Comparison of ENCODE assay signal across 9 mouse cellular contexts in the genomic region with DNA sequence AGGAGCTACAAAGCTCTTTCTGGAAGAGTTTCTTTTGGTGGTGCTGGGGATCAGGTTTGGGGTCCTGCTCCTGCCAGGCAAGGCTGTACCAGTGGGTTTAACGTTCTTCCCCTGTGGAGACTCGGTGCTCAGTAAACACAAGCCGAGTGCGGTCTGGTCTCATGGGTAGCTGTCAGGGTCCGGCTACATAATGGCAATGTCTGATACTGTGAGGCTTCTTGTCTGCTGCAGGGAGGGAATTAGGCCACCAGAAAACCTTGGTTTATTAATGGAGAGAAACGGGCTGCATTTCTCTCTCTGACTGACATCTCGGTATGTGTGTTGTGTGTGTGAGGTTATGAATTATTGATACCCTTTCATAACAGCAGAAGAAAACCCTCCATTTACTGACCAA. TPM values are rescaled to one million over a fixed set of nuclear protein-coding genes. Genes with fewer than 3 reads are reported as not detected.
DNase-seq lines count a peak whose midpoint lies in the region; ATAC-seq and TF ChIP-seq lines count a peak whose summit lies in the region.
"Had no signal": no experiment of that assay in that cellular context is flagged by ENCODE, and none has a peak within 500 bp of the region (broad histone marks: within the 10 kb centered on the region; RNA-seq: fewer than 3 reads in every experiment).

No protein-coding gene starts in this region.

- H3K4me2 ChIP-seq in hindbrain, embryonic 11.5 days (replicated peaks; ENCODE audit: low read depth, low read length): no peak overlapping the region
- H3K4me2 ChIP-seq in hindbrain, embryonic 16.5 days (ENCODE audit: low read length): no peak overlapping the region
- H3K4me2 ChIP-seq in stomach, embryonic 15.5 days: no peak overlapping the region
- no peak overlapping the region for H3K4me2 ChIP-seq in stomach, postnatal 0 days (replicated peaks; ENCODE audit: low read depth)
- H3K4me2 ChIP-seq in limb, embryonic 11.5 days (ENCODE audit: low read depth, severe bottlenecking): no peak overlapping the region

- 5% methylated on average over 7 of the region's 7 CpGs for WGBS in hindbrain, embryonic 11.5 days
- 14% methylated on average over 7 of the region's 7 CpGs for WGBS in hindbrain, embryonic 16.5 days
- 37% methylated on average over 7 of the region's 7 CpGs for WGBS in stomach, embryonic 15.5 days
- WGBS in stomach, postnatal 0 days: 53% methylated on average over 7 of the region's 7 CpGs
- 13% methylated on average over 7 of the region's 7 CpGs for WGBS in limb, embryonic 11.5 days

- peak; percentile 48 for ATAC-seq in hindbrain, embryonic 11.5 days (ENCODE audit: low FRiP score)
- ATAC-seq in hindbrain, embryonic 16.5 days: no peak
- no peak for ATAC-seq in stomach, embryonic 15.5 days (ENCODE audit: insufficient read depth, low FRiP score, low read depth)
- no peak for ATAC-seq in stomach, postnatal 0 days (ENCODE audit: low FRiP score, low TSS enrichment)
- ATAC-seq in limb, embryonic 11.5 days (ENCODE audit: insufficient number of reproducible peaks, low FRiP score, low TSS enrichment, low read depth): 0 out of 2 replicates have a peak, but pooled peaks have one; percentile 10

- H3K9me3 ChIP-seq in hindbrain, embryonic 11.5 days (ENCODE audit: control insufficient read depth, low read length): no peaks in the 10 kb centered on the region
- no peaks in the 10 kb centered on the region for H3K9me3 ChIP-seq in hindbrain, embryonic 16.5 days (ENCODE audit: control insufficient read depth, low read length)
- H3K9me3 ChIP-seq in stomach, embryonic 15.5 days: no peaks in the 10 kb centered on the region
- no peaks in the 10 kb centered on the region for H3K9me3 ChIP-seq in stomach, postnatal 0 days (ENCODE audit: control insufficient read depth, low read length)
- no peaks in the 10 kb centered on the region for H3K9me3 ChIP-seq in limb, embryonic 11.5 days (ENCODE audit: control insufficient read depth, low read length)

- no peak for TF ChIP-seq CTCF in stomach, postnatal 0 days (IDR thresholded peaks at IDR 0.05; ENCODE audit: low read depth)

- DNase-seq in hindbrain, embryonic 11.5 days (ENCODE audit: low spot score): peak; percentile 48
- DNase-seq in stomach, postnatal 0 days (ENCODE audit: low spot score): no peak
- peak; percentile 35 for DNase-seq in limb, embryonic 11.5 days (ENCODE audit: low spot score)
- no peak for DNase-seq in right cerebral cortex, postnatal 10 days (ENCODE audit: low spot score in 2 of 2)
- DNase-seq in thymus, postnatal 10 days (ENCODE audit: low spot score in 2 of 2): no peak
- DNase-seq in retina, postnatal 1 day: no peak
- DNase-seq: thymus, adult 18-20 months had no signal

- H3K27me3 ChIP-seq in hindbrain, embryonic 11.5 days (ENCODE audit: control insufficient read depth, insufficient read depth, low read length): no peaks in the 10 kb centered on the region
- H3K27me3 ChIP-seq in hindbrain, embryonic 16.5 days (replicated peaks; ENCODE audit: control insufficient read depth, insufficient read depth, low read length): no peaks in the 10 kb centered on the region
- no peaks in the 10 kb centered on the region for H3K27me3 ChIP-seq in stomach, embryonic 15.5 days (replicated peaks)
- H3K27me3 ChIP-seq in stomach, postnatal 0 days (ENCODE audit: control insufficient read depth, insufficient read depth, low read length): no peaks in the 10 kb centered on the region
- H3K27me3 ChIP-seq in limb, embryonic 11.5 days (ENCODE audit: control insufficient read depth, insufficient read depth, low read length): no peaks in the 10 kb centered on the region

- no peaks in the 10 kb centered on the region for H3K36me3 ChIP-seq in hindbrain, embryonic 11.5 days (ENCODE audit: control insufficient read depth, insufficient read depth, low read length)
- no peaks in the 10 kb centered on the region for H3K36me3 ChIP-seq in hindbrain, embryonic 16.5 days (ENCODE audit: control insufficient read depth, insufficient read depth, low read length)
- no peaks in the 10 kb centered on the region for H3K36me3 ChIP-seq in stomach, embryonic 15.5 days
- H3K36me3 ChIP-seq in stomach, postnatal 0 days (ENCODE audit: control insufficient read depth, insufficient read depth, low read length): no peaks in the 10 kb centered on the region
- no peaks in the 10 kb centered on the region for H3K36me3 ChIP-seq in limb, embryonic 11.5 days (ENCODE audit: control insufficient read depth, insufficient read depth, low read length)

- peaks cover 13% of the 10 kb centered on the region for H3K4me1 ChIP-seq in hindbrain, embryonic 11.5 days (replicated peaks; ENCODE audit: control insufficient read depth, insufficient read depth, low read length)
- H3K4me1 ChIP-seq in hindbrain, embryonic 16.5 days (ENCODE audit: control insufficient read depth, insufficient read depth, low read depth, low read length): peaks cover 12% of the 10 kb centered on the region
- H3K4me1 ChIP-seq in stomach, embryonic 15.5 days: peaks cover 13% of the 10 kb centered on the region
- H3K4me1 ChIP-seq in stomach, postnatal 0 days (replicated peaks; ENCODE audit: control insufficient read depth, insufficient read depth): no peaks in the 10 kb centered on the region
- H3K4me1 ChIP-seq in limb, embryonic 11.5 days (ENCODE audit: control insufficient read depth, insufficient read depth, low read length): peaks cover 37% of the 10 kb centered on the region

- TF ChIP-seq EP300 in stomach, postnatal 0 days (optimal IDR thresholded peaks at IDR 0.05): no peak

- H3K9ac ChIP-seq in hindbrain, embryonic 11.5 days (ENCODE audit: low read depth, low read length): no peak overlapping the region
- H3K9ac ChIP-seq in hindbrain, embryonic 16.5 days (ENCODE audit: low read depth, low read length): no peak overlapping the region
- no peak overlapping the region for H3K9ac ChIP-seq in stomach, embryonic 15.5 days
- H3K9ac ChIP-seq in stomach, postnatal 0 days (ENCODE audit: low read length): no peak overlapping the region
- H3K9ac ChIP-seq in limb, embryonic 11.5 days (ENCODE audit: low read length): no peak overlapping the region; the same call in 1 of the 2 replicates

- H3K4me3 ChIP-seq in hindbrain, embryonic 11.5 days (ENCODE audit: low read depth, low read length): no peak overlapping the region
- no peak overlapping the region for H3K4me3 ChIP-seq in hindbrain, embryonic 16.5 days (ENCODE audit: low read length)
- H3K4me3 ChIP-seq in stomach, embryonic 15.5 days (replicated peaks): no peak overlapping the region
- no peak overlapping the region for H3K4me3 ChIP-seq in stomach, postnatal 0 days (ENCODE audit: low read depth, low read length)
- no peak overlapping the region for H3K4me3 ChIP-seq in limb, embryonic 11.5 days (ENCODE audit: low read depth, low read length)

- peak overlapping the region; percentile 79 for H3K27ac ChIP-seq in hindbrain, embryonic 11.5 days (ENCODE audit: low read depth, low read length)
- no peak overlapping the region for H3K27ac ChIP-seq in hindbrain, embryonic 16.5 days (ENCODE audit: low read depth, low read length)
- H3K27ac ChIP-seq in stomach, embryonic 15.5 days: 0 out of 2 replicates have a peak overlapping the region, but pooled peaks have one; percentile 8
- no peak overlapping the region for H3K27ac ChIP-seq in stomach, postnatal 0 days (replicated peaks)
- H3K27ac ChIP-seq in limb, embryonic 11.5 days (replicated peaks; ENCODE audit: low read depth, low read length): peak overlapping the region; percentile 32; the same call in 1 of the 2 replicates

RNA-seq across cellular contexts. Expression of gene St6gal1, which starts 33.9 kb away (rescaled TPM):
- 32.7 and 34.1 TPM in 2 replicates for polyA plus RNA-seq in hindbrain, embryonic 11.5 days (2014; fragmentation: Nextera tagmentation; extraction: Ambion mirVana)
- polyA plus RNA-seq in hindbrain, embryonic 16.5 days (2015; fragmentation: Nextera tagmentation; extraction: Ambion mirVana): 18.4 and 22.6 TPM in 2 replicates
- 16.3 and 18.0 TPM in 2 replicates for polyA plus RNA-seq in stomach, embryonic 15.5 days (2015; fragmentation: Nextera tagmentation; extraction: Ambion mirVana)
- polyA plus RNA-seq in stomach, postnatal 0 days (2015; fragmentation: Nextera tagmentation; extraction: Ambion mirVana): 7.7 and 7.9 TPM in 2 replicates
- 29.1 and 30.4 TPM in 2 replicates for polyA plus RNA-seq in limb, embryonic 11.5 days (2014; fragmentation: Nextera tagmentation; extraction: Ambion mirVana)

Comparison
In these comparisons a context has a peak if more than half of its experiments do, and no peak if none do; other contexts are left out.
1. ATAC-seq: peak in hindbrain, embryonic 11.5 days (single experiment) and limb, embryonic 11.5 days (single experiment); none in hindbrain, embryonic 16.5 days (single experiment), stomach, embryonic 15.5 days (single experiment) and stomach, postnatal 0 days (single experiment).
2. H3K27ac ChIP-seq: peak in hindbrain, embryonic 11.5 days (single experiment), stomach, embryonic 15.5 days (single experiment) and limb, embryonic 11.5 days (single experiment); none in hindbrain, embryonic 16.5 days (single experiment) and stomach, postnatal 0 days (single experiment).
3. DNase-seq: peak in hindbrain, embryonic 11.5 days (single experiment) and limb, embryonic 11.5 days (single experiment); none in stomach, postnatal 0 days (single experiment), right cerebral cortex, postnatal 10 days (0 of 2), thymus, postnatal 10 days (0 of 2) and retina, postnatal 1 day (single experiment).